Mouse (Mus musculus) cerebellum, adult 2 months (tissue): ENCODE measurements at regions not wholly inside any gene's neighbourhood (a gene's known extent, or its start where the extent isn't known, plus 50 kb on each side); places are given as distances from the start of the nearest gene placed in this dataset.

Source experiments
- CTCF ChIP-seq: fragments of 200-500 bp; IDR thresholded peaks from 2 replicates; pipeline ENCODE4 v1.5.1; 2011; ENCODE audit warnings: low read depth, mild to moderate bottlenecking, control low read depth, low read length, moderate library complexity, borderline replicate concordance; ENCODE audit not compliant: insufficient read depth
- POLR2A ChIP-seq: fragments of 200-500 bp; IDR thresholded peaks from 2 replicates; pipeline ENCODE4 v1.6.1; 2011; ENCODE audit warnings: low read length, control low read depth, borderline replicate concordance; ENCODE audit not compliant: insufficient read depth

GRCm38 (mm10) chr11:112442639-112443038 lies 339.4 kb upstream of the Sox9 start:
- TF ChIP-seq CTCF, result no peak
- no peak for TF ChIP-seq POLR2A
